Mouse (Mus musculus) lung, adult 2 months (tissue): ENCODE results near the gene Dzip1. TPM values are rescaled to one million over a fixed set of nuclear protein-coding genes. Genes with fewer than 3 reads are reported as not detected.

Experiments
- DNase-seq: peaks from one replicate; pipeline ENCODE4 v3.0.0; 2022
- H3K4me1 ChIP-seq: fragments of 200-500 bp; 2 replicates; pipeline ENCODE4 v1.6.1; 2011; ENCODE audit warnings: low read length; ENCODE audit not compliant: control insufficient read depth, insufficient read depth
- H3K4me3 ChIP-seq: fragments of 200-500 bp; replicated peaks from 2 replicates; pipeline ENCODE3; 2011; ENCODE audit warnings: low read depth, mild to moderate bottlenecking, control low read depth, low read length; ENCODE audit errors: extremely low read depth
- CTCF ChIP-seq: fragments of 200-500 bp; IDR thresholded peaks from 2 replicates; pipeline ENCODE4 v1.5.1; 2011; ENCODE audit warnings: mild to moderate bottlenecking, low read length, control low read depth; ENCODE audit not compliant: insufficient read depth
- POLR2A ChIP-seq: fragments of 200-500 bp; IDR thresholded peaks from 2 replicates; pipeline ENCODE4 v1.6.1; 2011; ENCODE audit warnings: low read depth, mild to moderate bottlenecking, control low read depth, low read length, borderline replicate concordance; ENCODE audit errors: extremely low read depth
- WGBS: fragments of 180-500 bp; shearing (Covaris S2); methylation state at CpG from one replicate; pipeline ENCODE4 v1.1.7; 2018; 5-methylcytosine and 5-hydroxymethylcytosine counted together
- polyA plus RNA-seq: library from polyadenylated mRNA; depleted of rRNA; stranded (reverse); fragments of >200 nt; gene quantifications from 2 replicates; pipeline ENCODE4 v1.2.3, GENCODE M21; 2012

Dzip1 gene
- polyA plus RNA-seq, 1 experiment, result 8.3 TPM

DNA sequence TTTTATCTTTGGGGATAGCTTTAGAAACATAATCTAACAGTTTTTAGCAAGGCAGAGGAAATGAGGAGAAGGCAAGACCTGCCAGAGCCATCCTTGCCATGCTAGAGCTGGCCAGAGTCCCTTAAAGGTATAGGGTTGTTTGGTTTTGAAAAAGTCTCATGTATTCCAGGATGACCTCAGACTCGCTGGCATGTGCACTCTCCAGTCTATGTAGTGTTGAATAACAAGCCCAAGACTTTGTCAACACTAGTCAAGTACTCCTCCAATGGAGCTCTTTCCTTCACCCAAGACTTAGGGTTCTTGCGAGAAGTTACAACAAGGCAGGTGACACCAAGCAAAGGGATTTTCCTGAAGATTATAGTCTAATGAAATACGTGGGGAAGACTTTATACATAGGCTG lies 3.3 kb upstream of the Dzip1 start:
- WGBS, result 65% methylated on average over 3 of the region's 3 CpGs
- TF ChIP-seq CTCF (no peak), POLR2A (no peak)
- H3K4me3 ChIP-seq, result no peak overlapping the region
- H3K4me1 ChIP-seq, result peaks cover 7% of the 10 kb centered on the region
- DNase-seq, result no peak

DNA sequence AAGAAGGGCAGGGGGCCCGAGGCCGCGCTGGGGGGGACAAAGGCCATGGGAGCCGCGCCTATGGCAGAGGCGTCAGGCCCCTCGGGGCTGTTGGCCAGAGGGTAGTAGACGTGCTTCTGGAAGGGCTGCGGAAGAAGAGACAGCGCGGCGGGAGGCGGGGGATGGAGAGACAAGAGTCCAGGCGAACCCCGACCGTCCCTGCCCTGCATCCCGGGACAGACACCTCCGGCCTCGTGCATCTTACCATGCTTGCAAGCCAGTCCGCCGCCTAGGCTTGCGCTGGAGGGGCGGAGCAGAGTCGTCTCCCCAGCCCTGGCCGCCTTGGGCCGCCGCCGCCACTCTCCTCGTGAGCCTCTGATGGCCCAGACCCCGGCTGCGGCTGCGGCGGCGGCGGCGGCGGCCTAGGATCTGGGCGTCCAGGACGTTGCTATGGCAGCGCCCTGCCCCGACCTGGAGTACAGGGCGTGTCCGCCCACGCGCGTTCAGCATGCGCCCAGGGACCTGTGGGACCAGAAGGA lies 2.5 kb downstream of the Dzip1 start:
- H3K4me3 ChIP-seq, result no peak overlapping the region
- peaks cover 3% of the 10 kb centered on the region; the same call in 1 of the 2 replicates for H3K4me1 ChIP-seq
- no peak for DNase-seq
- WGBS, result 6% methylated on average over 47 of the region's 47 CpGs
- TF ChIP-seq POLR2A (no peak), CTCF (no peak)

DNA sequence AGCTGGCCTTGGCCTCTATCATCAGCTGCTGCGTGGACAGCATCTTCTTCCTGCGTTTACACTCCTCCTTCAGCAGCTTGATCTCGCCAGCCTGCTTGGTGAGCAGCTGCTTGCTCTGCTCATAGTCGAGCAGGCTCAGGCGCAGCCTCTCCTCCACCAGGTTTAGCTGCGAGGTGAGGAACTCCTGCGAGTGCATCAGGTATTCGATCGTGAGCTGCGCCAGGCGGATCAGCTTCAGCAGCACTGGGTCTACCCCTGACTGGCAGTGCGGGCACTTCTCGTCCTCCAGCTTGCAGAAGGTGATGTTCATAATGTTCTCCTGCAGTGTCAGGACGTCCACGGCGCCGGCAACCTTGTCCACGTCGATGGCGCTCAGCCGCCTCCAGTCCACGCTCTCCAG lies 3.0 kb downstream of the Dzip1 start:
- H3K4me3 ChIP-seq, result no peak overlapping the region
- DNase-seq, result no peak
- peaks cover 3% of the 10 kb centered on the region; the same call in 1 of the 2 replicates for H3K4me1 ChIP-seq
- WGBS, result 38% methylated on average over 22 of the region's 22 CpGs
- TF ChIP-seq POLR2A (no peak), CTCF (no peak)

DNA sequence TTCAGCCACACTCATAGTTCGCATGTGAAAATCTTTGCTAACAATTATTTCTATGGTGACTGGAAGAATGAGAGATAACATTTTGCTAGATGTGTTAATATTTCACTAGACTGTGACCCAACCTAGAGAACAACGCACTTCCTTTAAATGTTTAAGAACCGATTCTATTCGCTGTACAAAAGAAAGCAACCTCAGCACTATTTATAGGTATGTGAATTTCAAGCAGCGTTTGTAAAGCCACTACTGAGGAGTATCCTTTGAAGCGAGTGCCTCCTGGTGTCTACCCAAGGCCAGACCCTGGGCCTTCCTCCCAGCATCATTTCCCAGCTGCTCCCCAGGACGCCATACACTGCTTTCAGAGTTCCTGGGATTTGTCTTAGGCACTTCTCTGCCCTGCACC lies 4.6 kb downstream of the Dzip1 start:
- no peak for DNase-seq
- WGBS, result 63% methylated on average over 7 of the region's 7 CpGs
- H3K4me3 ChIP-seq, result no peak overlapping the region
- peaks cover 3% of the 10 kb centered on the region; the same call in 1 of the 2 replicates for H3K4me1 ChIP-seq
- no peak for TF ChIP-seq CTCF
- TF ChIP-seq POLR2A, result no peak

DNA sequence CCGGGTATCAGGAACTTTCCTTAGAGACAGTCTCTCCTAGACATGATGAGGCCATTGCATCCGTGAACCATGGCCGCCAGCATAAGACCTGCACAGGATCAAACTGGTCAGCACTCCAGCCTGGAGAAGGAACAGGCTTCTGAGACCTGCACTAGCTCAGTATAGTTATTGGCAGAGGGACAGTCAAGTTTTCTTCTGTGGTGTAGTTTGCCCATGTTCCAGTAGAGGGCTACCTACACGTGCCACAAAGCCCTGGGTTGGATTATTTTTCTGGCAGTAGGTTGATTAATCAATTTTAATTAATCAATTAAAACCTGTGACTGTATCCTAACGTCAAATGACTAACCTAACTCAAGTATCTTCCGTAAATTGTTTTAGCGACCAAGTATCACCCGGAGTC lies 6.2 kb downstream of the Dzip1 start:
- WGBS, result 63% methylated on average over 8 of the region's 8 CpGs
- Histone ChIP-seq H3K4me1 (no peaks in the 10 kb centered on the region), H3K4me3 (no peak overlapping the region)
- DNase-seq, result no peak
- TF ChIP-seq POLR2A, result no peak
- 0 out of 2 replicates have a peak, but pooled peaks have one; percentile 1 for TF ChIP-seq CTCF

DNA sequence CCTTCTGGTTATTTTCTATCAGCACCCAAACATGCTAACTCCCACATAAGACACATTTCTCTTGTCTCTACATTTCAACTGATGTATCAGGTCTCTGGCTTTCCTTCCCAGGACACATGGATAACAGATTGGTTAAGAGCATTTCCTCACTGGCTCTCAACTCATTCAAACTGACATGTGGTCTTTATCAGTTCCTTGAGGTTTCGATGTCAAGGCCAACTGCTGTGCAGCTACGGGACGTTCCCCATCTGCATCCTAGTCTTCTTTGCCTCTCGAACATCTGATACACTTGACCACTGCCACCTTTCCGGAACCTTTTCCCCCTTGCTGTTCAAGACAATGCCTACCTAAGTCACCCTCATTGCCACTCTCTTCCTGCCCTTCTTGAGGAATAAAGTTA lies 11.6 kb downstream of the Dzip1 start:
- H3K4me3 ChIP-seq, result no peak overlapping the region
- no peak for DNase-seq
- no peak for TF ChIP-seq POLR2A
- no peak for TF ChIP-seq CTCF
- no peaks in the 10 kb centered on the region for H3K4me1 ChIP-seq
- whole genome bisulfite sequencing, result 72% methylated on average over 5 of the region's 5 CpGs

DNA sequence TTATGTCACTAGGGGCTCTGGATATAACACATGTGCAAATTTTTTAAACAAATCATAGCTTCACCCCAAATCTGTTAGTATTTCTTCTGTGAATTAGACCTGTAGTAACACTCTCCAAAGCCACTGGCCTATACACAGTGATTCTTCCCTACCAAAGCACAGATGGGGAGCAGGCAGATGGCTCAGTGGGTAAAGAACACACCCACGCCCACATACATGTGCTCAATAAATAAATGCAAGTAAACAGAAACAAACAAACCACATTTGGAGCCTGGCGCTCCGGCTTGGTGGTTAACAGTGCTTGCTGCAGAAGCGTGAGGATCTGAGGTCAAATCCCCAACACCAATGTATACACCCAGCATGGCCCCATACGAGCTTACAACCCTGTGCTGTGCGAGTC lies 13.7 kb downstream of the Dzip1 start:
- TF ChIP-seq CTCF, result no peak
- no peak for TF ChIP-seq POLR2A
- no peak for DNase-seq
- WGBS, result 93% methylated on average over 6 of the region's 6 CpGs

DNA sequence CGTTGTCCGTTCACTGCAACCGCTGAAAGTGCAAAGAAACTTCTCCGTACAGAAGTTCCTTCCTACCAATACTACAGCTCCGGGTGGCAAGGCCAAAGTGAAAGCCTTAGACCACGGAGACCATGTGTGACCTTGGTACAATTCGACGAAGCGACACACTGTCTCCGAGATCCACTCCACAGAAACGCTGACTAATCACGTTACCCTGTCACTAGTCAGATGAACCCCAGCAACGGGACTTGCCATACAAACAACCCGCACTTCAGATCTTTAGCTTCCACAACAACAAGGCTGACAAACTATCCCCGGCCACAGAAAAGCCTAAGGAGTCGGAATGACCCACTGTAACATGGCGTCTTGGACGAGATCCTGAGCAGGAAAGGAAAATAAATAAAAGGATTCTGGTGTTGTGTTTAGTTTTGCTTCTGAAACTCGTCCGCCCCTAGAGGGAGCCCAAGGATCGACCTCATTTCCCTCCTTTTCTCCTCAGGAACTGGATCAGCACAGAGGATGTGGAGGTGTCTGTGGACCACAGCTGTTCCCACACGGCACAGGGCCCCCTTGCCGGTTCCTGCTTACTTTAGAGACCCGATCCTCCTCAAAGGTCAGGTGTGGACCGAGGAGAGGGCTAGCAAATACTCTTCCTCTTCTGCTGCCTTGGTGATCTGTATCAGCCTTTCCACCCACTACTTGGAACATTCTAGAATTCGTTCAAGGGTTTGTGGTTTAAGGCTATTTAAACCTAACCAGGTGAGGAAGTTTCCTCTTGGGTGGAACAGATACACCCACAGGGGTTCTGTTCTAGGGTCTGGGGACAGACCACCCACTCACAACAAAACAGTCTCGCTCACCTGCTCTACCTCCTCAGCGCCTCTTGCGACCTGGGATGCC lies 14.7 kb downstream of the Dzip1 start:
- TF ChIP-seq CTCF (peak; percentile 80), POLR2A (no peak)
- H3K4me1 ChIP-seq, result no peaks in the 10 kb centered on the region
- peak; percentile 68 for DNase-seq
- H3K4me3 ChIP-seq, result peak overlapping the region; percentile 43
- WGBS, result 34% methylated on average over 29 of the region's 29 CpGs

More for the DNA sequence above, 13.7 kb downstream of the Dzip1 start:
- no peaks in the 10 kb centered on the region for H3K4me1 ChIP-seq
- no peak overlapping the region for H3K4me3 ChIP-seq

DNA sequence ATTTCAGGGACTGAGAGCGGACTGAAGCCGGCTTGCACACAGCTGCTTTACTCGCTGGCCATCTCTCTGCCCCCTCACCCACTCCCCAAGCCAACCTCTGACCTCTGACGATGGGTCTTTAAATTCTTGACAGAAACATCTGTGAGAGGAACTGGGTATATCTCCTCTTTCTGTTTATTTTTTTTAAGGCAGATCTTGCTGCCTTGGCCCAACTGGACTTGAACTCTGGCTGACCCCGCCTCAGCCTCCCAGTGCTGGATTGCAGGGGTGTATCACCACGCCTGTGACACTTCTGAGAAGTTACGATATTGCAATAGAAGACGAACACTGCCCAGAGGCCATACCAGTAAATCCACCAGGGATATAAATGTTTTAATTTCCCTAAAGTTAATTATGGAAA lies 15.4 kb downstream of the Dzip1 start:
- 62% methylated on average over 8 of the region's 8 CpGs for WGBS
- no peak overlapping the region for H3K4me3 ChIP-seq
- no peak for DNase-seq
- H3K4me1 ChIP-seq, result no peaks in the 10 kb centered on the region
- no peak for TF ChIP-seq CTCF
- TF ChIP-seq POLR2A, result no peak

DNA sequence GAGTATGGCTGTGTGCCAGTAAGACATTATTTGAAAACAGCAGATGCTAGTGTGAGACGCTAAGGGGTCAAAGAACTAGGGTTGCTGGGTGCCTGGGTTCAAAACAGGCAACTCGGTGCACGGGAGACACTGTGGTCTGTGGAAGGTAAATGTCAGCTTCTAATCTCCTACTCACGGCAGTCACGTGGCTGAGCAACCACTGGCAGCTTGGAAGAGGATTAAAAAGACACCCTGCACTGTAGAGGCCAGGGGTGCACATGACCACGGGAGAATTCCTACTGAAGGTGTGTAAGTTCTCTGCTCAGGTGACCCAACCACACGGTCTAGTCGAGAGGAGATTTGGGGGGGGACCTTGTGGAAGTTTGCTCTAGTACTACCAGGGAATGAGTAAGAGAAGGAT lies 17.7 kb downstream of the Dzip1 start:
- Histone ChIP-seq H3K4me1 (0 out of 2 replicates have a peak, but pooled peaks cover 1% of the 10 kb centered on the region), H3K4me3 (no peak overlapping the region)
- no peak for DNase-seq
- 61% methylated on average over 8 of the region's 8 CpGs for WGBS
- no peak for TF ChIP-seq POLR2A
- TF ChIP-seq CTCF, result no peak
